Mouse (Mus musculus) forebrain, embryonic 16.5 days (tissue): ENCODE measurements around the gene Rbm18. TPM values are rescaled to one million over a fixed set of nuclear protein-coding genes. Genes with fewer than 3 reads are reported as not detected.

Experiments used
- ATAC-seq: fragments of 200-750 bp; cut with Nextera tagmentation; 2 replicates; pipeline ENCODE4 v1.8.0; 2017; ENCODE audit warnings: mild to moderate bottlenecking, moderate library complexity
- H3K27ac ChIP-seq: fragments of 300-500 bp; sonication (generic); 2 replicates; pipeline ENCODE4 v1.5.1; 2014; ENCODE audit warnings: low read length, control low read depth
- H3K27me3 ChIP-seq: fragments of 300-500 bp; sonication (generic); replicated peaks from 2 replicates; pipeline ENCODE4 v1.6.1; 2014; ENCODE audit warnings: low read length; ENCODE audit not compliant: control insufficient read depth, insufficient read depth
- H3K36me3 ChIP-seq: fragments of 300-500 bp; sonication (generic); 2 replicates; pipeline ENCODE4 v1.6.1; 2014; ENCODE audit not compliant: control insufficient read depth, insufficient read depth
- H3K4me1 ChIP-seq: fragments of 300-500 bp; sonication (generic); replicated peaks from 2 replicates; pipeline ENCODE4 v1.6.1; 2014; ENCODE audit warnings: low read length; ENCODE audit not compliant: control insufficient read depth, insufficient read depth
- H3K4me2 ChIP-seq: fragments of 300-500 bp; sonication (generic); 2 replicates; pipeline ENCODE4 v1.6.1; 2014; ENCODE audit warnings: mild to moderate bottlenecking, low read length, control low read depth
- H3K4me3 ChIP-seq: fragments of 300-500 bp; sonication (generic); replicated peaks from 2 replicates; pipeline ENCODE4 v1.5.1; 2014; ENCODE audit warnings: mild to moderate bottlenecking, low read length, control low read depth
- H3K9ac ChIP-seq: fragments of 300-500 bp; sonication (generic); replicated peaks from 2 replicates; pipeline ENCODE4 v1.6.1; 2014; ENCODE audit warnings: low read depth, low read length, control low read depth
- H3K9me3 ChIP-seq: fragments of 300-500 bp; sonication (generic); 2 replicates; pipeline ENCODE4 v1.6.1; 2016; ENCODE audit warnings: low read length; ENCODE audit not compliant: control insufficient read depth
- WGBS: fragments of 180-500 bp; shearing (Covaris S2); extraction: QIAGEN DNeasy Blood & Tissue Kit; methylation state at CpG from one replicate; pipeline ENCODE4 v1.1.7; 2014; 5-methylcytosine and 5-hydroxymethylcytosine counted together
- polyA plus RNA-seq: library from polyadenylated mRNA; unstranded; fragments of >200 nt; fragmentation: Nextera tagmentation; extraction: Ambion mirVana; gene quantifications from 2 replicates; pipeline ENCODE4 v1.2.1, GENCODE M21; 2015

The Rbm18 gene
- polyA plus RNA-seq, 1 experiment from 2014 or later = 158 TPM

- H3K9ac ChIP-seq = peak overlapping the region; percentile 44
- WGBS = 3% methylated on average over 28 of the region's 28 CpGs
- no peaks in the 10 kb centered on the region for H3K36me3 ChIP-seq
- peak overlapping the region; percentile 44 for H3K4me3 ChIP-seq
- no peaks in the 10 kb centered on the region for H3K9me3 ChIP-seq
- H3K4me2 ChIP-seq = peak overlapping the region; percentile 57
- H3K4me1 ChIP-seq = peaks cover 34% of the 10 kb centered on the region
- ATAC-seq = no peak
- peaks cover 69% of the 10 kb centered on the region for H3K27me3 ChIP-seq
- H3K27ac ChIP-seq = peak overlapping the region; percentile 87
These were observed 34.6 kb downstream of the Rbm18 start for GRCm38 (mm10) chr2:36101866-36102558.

GRCm38 (mm10) chr2:36099739-36100138 lies 36.8 kb downstream of the Rbm18 start:
- peak overlapping the region; percentile 7 for H3K4me3 ChIP-seq
- peak overlapping the region; percentile 57 for H3K4me2 ChIP-seq
- WGBS = 6% methylated on average over 6 of the region's 6 CpGs

DNA sequence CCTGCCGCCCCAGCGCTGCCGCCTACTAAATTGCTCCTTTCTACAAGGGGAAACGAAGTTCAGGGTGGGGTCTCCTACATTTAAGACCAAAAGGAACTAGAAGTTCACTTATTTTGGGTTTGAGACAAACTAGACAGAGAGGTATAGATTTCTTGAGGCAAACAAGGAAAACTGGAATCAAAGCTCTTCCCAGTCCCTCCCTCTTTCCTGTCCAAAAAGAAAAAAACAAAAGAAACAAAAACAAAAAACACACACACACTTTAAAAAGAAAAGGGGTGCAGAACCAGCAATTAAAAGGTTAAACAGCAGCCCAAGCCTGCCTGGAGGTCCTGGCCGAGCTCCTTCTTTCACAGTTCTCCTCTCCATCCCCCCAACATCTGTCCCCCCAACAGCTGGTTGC lies 38.6 kb downstream of the Rbm18 start:
- peaks cover 88% of the 10 kb centered on the region for H3K27me3 ChIP-seq
- no peak overlapping the region for H3K27ac ChIP-seq
- H3K9me3 ChIP-seq = no peaks in the 10 kb centered on the region
- peaks cover 14% of the 10 kb centered on the region for H3K4me1 ChIP-seq
- peak overlapping the region; percentile 5; the same call in 1 of the 2 replicates for H3K9ac ChIP-seq
- H3K4me2 ChIP-seq = peak overlapping the region; percentile 57
- H3K36me3 ChIP-seq = no peaks in the 10 kb centered on the region
- WGBS = 2% methylated on average over 5 of the region's 5 CpGs
- no peak for ATAC-seq
- peak overlapping the region; percentile 22 for H3K4me3 ChIP-seq

More at GRCm38 (mm10) chr2:36099739-36100138, 36.8 kb downstream of the Rbm18 start:
- no peak overlapping the region for H3K27ac ChIP-seq
- H3K9me3 ChIP-seq = no peaks in the 10 kb centered on the region
- no peak overlapping the region for H3K9ac ChIP-seq
- H3K27me3 ChIP-seq = peaks cover 72% of the 10 kb centered on the region
- H3K4me1 ChIP-seq = peaks cover 27% of the 10 kb centered on the region
- no peak for ATAC-seq
- H3K36me3 ChIP-seq = no peaks in the 10 kb centered on the region

GRCm38 (mm10) chr2:36097129-36097815 lies 39.3 kb downstream of the Rbm18 start:
- peaks cover 6% of the 10 kb centered on the region; the same call in 1 of the 2 replicates for H3K4me1 ChIP-seq
- no peaks in the 10 kb centered on the region for H3K9me3 ChIP-seq
- peak overlapping the region; percentile 57 for H3K4me2 ChIP-seq
- no peaks in the 10 kb centered on the region for H3K36me3 ChIP-seq
- no peak overlapping the region for H3K27ac ChIP-seq
- H3K27me3 ChIP-seq = peaks cover 88% of the 10 kb centered on the region
- WGBS = 2% methylated on average over 18 of the region's 18 CpGs
- no peak for ATAC-seq
- peak overlapping the region; percentile 22 for H3K4me3 ChIP-seq
- peak overlapping the region; percentile 5; the same call in 1 of the 2 replicates for H3K9ac ChIP-seq

- ATAC-seq = no peak
- H3K27ac ChIP-seq = no peak overlapping the region; the same call in 1 of the 2 replicates
- H3K4me1 ChIP-seq = peaks cover 18% of the 10 kb centered on the region
- no peaks in the 10 kb centered on the region for H3K36me3 ChIP-seq
- 6% methylated on average over 31 of the region's 31 CpGs for WGBS
- H3K4me2 ChIP-seq = peak overlapping the region; percentile 27
- H3K27me3 ChIP-seq = peaks cover 89% of the 10 kb centered on the region
- peak overlapping the region; percentile 18 for H3K4me3 ChIP-seq
- 0 out of 2 replicates have a peak overlapping the region, but pooled peaks have one; percentile 3 for H3K9ac ChIP-seq
- no peaks in the 10 kb centered on the region for H3K9me3 ChIP-seq
These were observed 42.6 kb downstream of the Rbm18 start for GRCm38 (mm10) chr2:36093914-36094475.

DNA sequence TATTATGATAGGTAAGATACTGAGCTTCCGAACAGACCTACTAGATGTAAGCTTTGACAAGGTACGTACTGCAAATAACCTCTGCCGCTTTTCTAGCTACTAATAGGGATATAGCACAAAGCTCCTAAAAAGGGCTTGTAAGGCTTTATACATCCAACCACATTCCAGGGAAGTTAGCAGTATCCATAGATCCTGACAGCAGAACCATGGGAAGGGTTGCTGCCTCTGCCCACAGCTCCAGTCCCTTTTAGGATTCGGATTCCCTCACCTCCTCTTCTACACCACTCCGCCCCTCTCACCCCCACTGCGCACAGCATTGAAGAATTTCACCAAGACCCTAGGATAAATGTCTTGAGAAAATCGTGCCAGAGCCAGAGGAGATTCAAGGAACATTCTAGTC lies 43.3 kb downstream of the Rbm18 start:
- Histone ChIP-seq H3K4me1 (peaks cover 18% of the 10 kb centered on the region), H3K9me3 (no peaks in the 10 kb centered on the region), H3K27me3 (peaks cover 83% of the 10 kb centered on the region), H3K36me3 (no peaks in the 10 kb centered on the region), H3K27ac (no peak overlapping the region; the same call in 1 of the 2 replicates), H3K9ac (no peak overlapping the region), H3K4me3 (no peak overlapping the region), H3K4me2 (no peak overlapping the region)
- no peak for ATAC-seq
- 13% methylated on average over 7 of the region's 7 CpGs for WGBS

DNA sequence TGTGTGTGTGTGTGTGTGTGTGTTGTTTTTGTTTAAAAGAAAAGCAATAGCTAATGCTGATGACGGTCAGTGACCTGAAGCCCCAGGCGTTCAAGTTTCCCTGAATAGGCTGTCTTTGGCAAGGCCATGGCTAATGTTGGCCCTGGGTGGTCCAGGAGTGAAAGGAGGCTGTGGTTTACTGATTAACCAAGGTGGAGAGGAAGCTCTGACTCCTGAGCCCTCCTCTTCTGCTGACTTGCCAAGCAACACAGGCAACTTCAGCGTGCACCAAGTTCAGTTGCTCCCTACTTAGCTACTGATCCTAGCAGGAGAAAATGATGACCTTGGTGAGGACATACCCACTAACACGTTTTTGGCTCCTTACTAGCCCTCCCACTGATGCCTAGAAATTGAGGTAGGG lies 43.8 kb downstream of the Rbm18 start:
- Histone ChIP-seq H3K4me2 (no peak overlapping the region), H3K27ac (no peak overlapping the region), H3K9ac (no peak overlapping the region), H3K4me1 (peaks cover 18% of the 10 kb centered on the region), H3K27me3 (peaks cover 77% of the 10 kb centered on the region), H3K4me3 (no peak overlapping the region), H3K36me3 (no peaks in the 10 kb centered on the region), H3K9me3 (no peaks in the 10 kb centered on the region)
- no peak for ATAC-seq
- WGBS = 5% methylated on average over 4 of the region's 4 CpGs

DNA sequence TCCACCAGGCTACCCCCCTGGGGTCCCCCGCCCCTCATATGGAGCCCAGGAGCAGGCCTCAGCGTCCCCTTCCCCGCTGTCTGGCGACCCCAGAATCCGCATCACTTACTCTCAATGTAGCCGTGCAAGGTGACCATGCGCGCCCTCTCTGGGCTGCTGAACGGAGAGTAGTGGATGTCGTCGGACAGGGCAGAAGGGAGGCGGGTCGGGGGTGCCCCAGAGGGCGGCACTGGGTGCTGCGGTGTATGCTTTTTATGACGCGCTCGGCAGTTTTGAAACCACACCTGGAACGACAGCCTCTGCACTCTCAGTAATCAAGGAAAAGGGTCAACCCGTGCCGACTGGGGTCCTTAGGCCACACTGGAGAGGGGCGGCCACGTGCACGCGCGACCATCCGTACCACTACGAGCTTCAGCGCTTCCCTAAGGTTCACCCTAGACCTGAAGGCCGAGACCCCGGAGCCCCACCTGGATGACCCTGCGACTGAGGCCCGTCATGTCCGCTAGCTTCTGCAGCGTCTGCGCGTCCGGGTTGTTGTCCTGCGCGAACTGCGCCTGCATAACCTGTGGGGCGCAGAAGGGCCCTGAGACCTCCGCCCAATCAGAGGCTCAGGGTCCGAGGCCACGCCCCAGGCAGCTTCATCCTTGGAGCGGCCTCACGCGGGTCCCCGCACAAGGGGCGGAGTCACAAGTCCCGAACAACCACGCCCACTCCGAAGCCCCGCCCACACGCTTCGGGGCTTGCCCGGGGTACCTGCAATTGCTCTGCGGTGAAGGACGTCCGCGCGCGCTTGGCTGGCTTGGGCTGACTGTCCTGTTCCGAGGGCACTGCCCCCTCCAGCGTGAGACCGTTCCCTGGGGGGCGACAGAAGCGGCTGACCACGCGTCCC lies 45.5 kb downstream of the Rbm18 start:
- Histone ChIP-seq H3K27ac (peak overlapping the region; percentile 34; the same call in 1 of the 2 replicates), H3K9ac (peak overlapping the region; percentile 19; the same call in 1 of the 2 replicates)
- 1% methylated on average over 70 of the region's 70 CpGs for WGBS

More for the DNA sequence above, 45.5 kb downstream of the Rbm18 start:
- Histone ChIP-seq H3K4me1 (peaks cover 18% of the 10 kb centered on the region), H3K36me3 (no peaks in the 10 kb centered on the region), H3K9me3 (no peaks in the 10 kb centered on the region), H3K27me3 (peaks cover 66% of the 10 kb centered on the region), H3K4me2 (peak overlapping the region; percentile 59), H3K4me3 (peak overlapping the region; percentile 38)
- ATAC-seq = peak; percentile 74
